ENCODE assay signal across 7 mouse cellular contexts in the genomic region with DNA sequence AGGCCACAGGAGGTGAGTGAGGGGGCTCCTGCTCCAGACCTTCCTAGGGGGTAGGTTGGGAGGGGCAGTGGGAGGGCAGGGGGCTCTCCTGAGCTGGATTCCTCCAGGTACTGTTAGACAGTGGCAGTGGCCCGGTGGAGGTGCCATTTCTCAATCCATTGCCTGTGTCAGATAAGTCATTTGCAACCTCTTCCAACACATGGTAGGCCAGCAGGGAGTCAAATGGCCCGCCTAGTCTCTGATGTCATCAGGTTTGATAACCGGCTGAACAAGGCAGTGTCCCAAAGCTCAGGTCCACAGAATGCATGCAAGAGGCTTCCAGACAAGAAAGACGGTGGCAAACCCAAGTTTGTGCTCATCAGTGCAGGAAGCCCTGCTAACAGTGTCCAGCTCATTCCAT. TPM values are rescaled to one million over a fixed set of nuclear protein-coding genes. Genes with fewer than 3 reads are reported as not detected.
DNase-seq lines count a peak whose midpoint lies in the region; ATAC-seq and TF ChIP-seq lines count a peak whose summit lies in the region.

No protein-coding gene starts in this region.

- 0 out of 2 replicates have a peak, but pooled peaks have one; percentile 11 for ATAC-seq in forebrain, embryonic 14.5 days
- peak; percentile 47 for ATAC-seq in liver, embryonic 13.5 days (ENCODE audit: low read depth)

- WGBS in forebrain, embryonic 14.5 days = 18% methylated on average over 4 of the region's 4 CpGs
- WGBS in liver, embryonic 13.5 days (ENCODE audit: insufficient replicate concordance) = 12% methylated on average over 4 of the region's 4 CpGs
- WGBS in small intestine, adult 2 months = 11% methylated on average over 4 of the region's 4 CpGs

- peak overlapping the region; percentile 52 for H3K4me3 ChIP-seq in forebrain, embryonic 14.5 days (ENCODE audit: low read depth, low read length)
- H3K4me3 ChIP-seq in liver, embryonic 13.5 days (replicated peaks) = peak overlapping the region; percentile 58
- peak overlapping the region; percentile 59 for H3K4me3 ChIP-seq in small intestine, adult 2 months (ENCODE audit: low read depth, low read length)

- H3K36me3 ChIP-seq in forebrain, embryonic 14.5 days (ENCODE audit: control insufficient read depth, insufficient read depth, low read length) = no peaks in the 10 kb centered on the region
- H3K36me3 ChIP-seq in liver, embryonic 13.5 days = no peaks in the 10 kb centered on the region
- H3K36me3 ChIP-seq in small intestine, adult 2 months (ENCODE audit: control insufficient read depth, insufficient read depth, low read length) = no peaks in the 10 kb centered on the region

- TF ChIP-seq CTCF in small intestine, adult 2 months (IDR thresholded peaks at IDR 0.05; ENCODE audit: extremely low read depth, insufficient read length, insufficient replicate concordance, low read depth, low read length) = no peak

- H3K27ac ChIP-seq in forebrain, embryonic 14.5 days (ENCODE audit: low read depth, low read length) = no peak overlapping the region
- H3K27ac ChIP-seq in liver, embryonic 13.5 days = no peak overlapping the region
- H3K27ac ChIP-seq in small intestine, adult 2 months (ENCODE audit: insufficient read depth, low read depth, low read length) = no peak overlapping the region

- peaks cover 44% of the 10 kb centered on the region for H3K27me3 ChIP-seq in forebrain, embryonic 14.5 days (replicated peaks; ENCODE audit: control insufficient read depth, insufficient read depth, low read length)
- peaks cover 79% of the 10 kb centered on the region for H3K27me3 ChIP-seq in liver, embryonic 13.5 days
- peaks cover 8% of the 10 kb centered on the region for H3K27me3 ChIP-seq in small intestine, adult 2 months (ENCODE audit: control insufficient read depth, insufficient read depth, low read length)

- no peaks in the 10 kb centered on the region for H3K9me3 ChIP-seq in forebrain, embryonic 14.5 days (replicated peaks; ENCODE audit: control insufficient read depth, low read length)
- no peaks in the 10 kb centered on the region for H3K9me3 ChIP-seq in liver, embryonic 13.5 days (replicated peaks)

- H3K4me1 ChIP-seq in forebrain, embryonic 14.5 days (ENCODE audit: control insufficient read depth, insufficient read depth, low read length) = peaks cover 12% of the 10 kb centered on the region; the same call in 1 of the 2 replicates
- peaks cover 29% of the 10 kb centered on the region for H3K4me1 ChIP-seq in liver, embryonic 13.5 days (replicated peaks)
- H3K4me1 ChIP-seq in small intestine, adult 2 months (ENCODE audit: control insufficient read depth, insufficient read depth, insufficient read length, low read length) = peaks cover 9% of the 10 kb centered on the region

- TF ChIP-seq POLR2A in small intestine, adult 2 months (IDR thresholded peaks at IDR 0.05; ENCODE audit: low read depth, low read length) = no peak

- H3K4me2 ChIP-seq in forebrain, embryonic 14.5 days (ENCODE audit: low read length) = peak overlapping the region; percentile 96
- peak overlapping the region; percentile 87 for H3K4me2 ChIP-seq in liver, embryonic 13.5 days

- peak overlapping the region; percentile 68 for H3K9ac ChIP-seq in forebrain, embryonic 14.5 days (ENCODE audit: low read length)
- peak overlapping the region; percentile 66 for H3K9ac ChIP-seq in liver, embryonic 13.5 days

- DNase-seq in urinary bladder, postnatal 14 days (ENCODE audit: low spot score) = peak; percentile 61
- DNase-seq in urinary bladder, postnatal 36 days (ENCODE audit: low spot score in 2 of 2) = no peak
- no peak for DNase-seq in forebrain, embryonic 14.5 days (ENCODE audit: low spot score)
- DNase-seq in liver, embryonic 13.5 days = no peak
- DNase-seq in layer of hippocampus, postnatal 25 days (ENCODE audit: extremely low spot score in 1 of 2, low spot score in 1 of 2) = no peak
- DNase-seq in embryo, embryonic 11 days = no peak

RNA-seq across cellular contexts. Expression of a gene that starts 14.7 kb away (rescaled TPM):
- 14.0 and 18.7 TPM in 2 replicates for polyA plus RNA-seq in forebrain, embryonic 14.5 days (2014; fragmentation: Nextera tagmentation; extraction: Ambion mirVana)
- 0.65 and 1.0 TPM in 2 replicates for polyA plus RNA-seq in liver, embryonic 13.5 days (2015; fragmentation: Nextera tagmentation; extraction: Ambion mirVana)
- polyA plus RNA-seq in small intestine, adult 2 months (2012; rRNA removed) = 1.8 and 2.0 TPM in 2 replicates
- total RNA-seq in layer of hippocampus, postnatal 25 days (2021) = 10 to 100 TPM; 50.5 to 58.0 TPM

RNA-seq across cellular contexts. Expression of a gene that starts 25.9 kb away (rescaled TPM):
- polyA plus RNA-seq in forebrain, embryonic 14.5 days (2014; fragmentation: Nextera tagmentation; extraction: Ambion mirVana) = 0.28 and 0.41 TPM in 2 replicates
- polyA plus RNA-seq in liver, embryonic 13.5 days (2015; fragmentation: Nextera tagmentation; extraction: Ambion mirVana) = not detected in 2 replicates
- polyA plus RNA-seq in small intestine, adult 2 months (2012; rRNA removed) = 0.13 and 1.4 TPM in 2 replicates
- total RNA-seq in layer of hippocampus, postnatal 25 days (2021) = 10 to 100 TPM; 17.7 to 17.9 TPM

RNA-seq across cellular contexts. Expression of a gene that starts 50.4 kb away (rescaled TPM):
- 0.48 and 0.57 TPM in 2 replicates for polyA plus RNA-seq in forebrain, embryonic 14.5 days (2014; fragmentation: Nextera tagmentation; extraction: Ambion mirVana)
- 1.6 and 1.7 TPM in 2 replicates for polyA plus RNA-seq in liver, embryonic 13.5 days (2015; fragmentation: Nextera tagmentation; extraction: Ambion mirVana)
- polyA plus RNA-seq in small intestine, adult 2 months (2012; rRNA removed) = 2.9 and 6.2 TPM in 2 replicates
- total RNA-seq in layer of hippocampus, postnatal 25 days (2021) = 1 to 10 TPM; 2.0 to 2.4 TPM
